ENCODE assay signal across 8 mouse cellular contexts in genomic region chr10:71284131-71284510, GRCm38 (mm10). TPM values are rescaled to one million over a fixed set of nuclear protein-coding genes. Genes with fewer than 3 reads are reported as not detected.
DNase-seq lines count a peak whose midpoint lies in the region; ATAC-seq and TF ChIP-seq lines count a peak whose summit lies in the region.

No protein-coding gene starts in this region.

- ATAC-seq in heart, embryonic 14.5 days (ENCODE audit: insufficient number of reproducible peaks, insufficient read depth, low FRiP score, low read depth) = no peak
- 0 out of 2 replicates have a peak, but pooled peaks have one; percentile 6 for ATAC-seq in granulocyte monocyte progenitor cell, adult 5-6 weeks (replicated peaks; ENCODE audit: poor library complexity, severe bottlenecking)

- H3K4me2 ChIP-seq in heart, embryonic 14.5 days (ENCODE audit: low read length) = peak overlapping the region; percentile 78

- H3K4me3 ChIP-seq in heart, embryonic 14.5 days (ENCODE audit: control insufficient read depth in 1 of 2, insufficient read depth in 1 of 2, low read depth in 1 of 2, low read length in 2 of 2) = peak overlapping the region; percentile 71 to 99
- peak overlapping the region; percentile 87 to 88 for H3K4me3 ChIP-seq in ES-E14 (ENCODE audit: insufficient read depth in 1 of 2, low read depth in 1 of 2, low read length in 2 of 2, poor library complexity in 1 of 2, severe bottlenecking in 1 of 2)
- H3K4me3 ChIP-seq in macrophage (ENCODE audit: inconsistent target) = peak overlapping the region; percentile 69

- H3K9ac ChIP-seq in heart, embryonic 14.5 days (ENCODE audit: low read length) = peak overlapping the region; percentile 93
- peak overlapping the region; percentile 84 for H3K9ac ChIP-seq in ES-E14 (ENCODE audit: insufficient read depth, low read depth, low read length, poor library complexity, severe bottlenecking)

- peaks cover 57% of the 10 kb centered on the region for H3K79me2 ChIP-seq in macrophage (ENCODE audit: inconsistent target)

- H3K27me3 ChIP-seq in heart, embryonic 14.5 days (ENCODE audit: control insufficient read depth, insufficient read depth, low read length) = peaks cover 6% of the 10 kb centered on the region; the same call in 1 of the 2 replicates

- in situ Hi-C loops in ES-E14 (cut with MboI; ENCODE audit: low sequenced_read_pairs in 2 of 2, unreplicated experiment in 2 of 2) = no loop called here

- H3K9me3 ChIP-seq in heart, embryonic 14.5 days (ENCODE audit: control insufficient read depth, low read length) = no peaks in the 10 kb centered on the region
- H3K9me3 ChIP-seq in ES-E14 (ENCODE audit: control insufficient read depth, insufficient read depth, low read depth, low read length) = no peaks in the 10 kb centered on the region

- H3K36me3 ChIP-seq in heart, embryonic 14.5 days (ENCODE audit: control insufficient read depth, insufficient read depth, low read length) = no peaks in the 10 kb centered on the region; the same call in 1 of the 2 replicates
- H3K36me3 ChIP-seq in ES-E14 (ENCODE audit: control insufficient read depth, insufficient read depth, low read length, poor library complexity, severe bottlenecking) (no peaks in the 10 kb centered on the region), macrophage (ENCODE audit: inconsistent target) (no peaks in the 10 kb centered on the region)

- H3K4me1 ChIP-seq in heart, embryonic 14.5 days (ENCODE audit: control insufficient read depth in 2 of 2, insufficient read depth in 2 of 2, low read length in 2 of 2) = peaks cover 6 to 19% of the 10 kb centered on the region in 2 experiments
- peaks cover 2 to 6% of the 10 kb centered on the region in 2 experiments; a peak in 2 of 4 replicates for H3K4me1 ChIP-seq in ES-E14 (ENCODE audit: control insufficient read depth in 2 of 2, insufficient read depth in 2 of 2, low read length in 2 of 2, poor library complexity in 1 of 2)

- peak overlapping the region; percentile 48 to 77; a peak in 2 of 4 replicates for H3K27ac ChIP-seq in heart, embryonic 14.5 days (replicated peaks in 1 of 2; ENCODE audit: control insufficient read depth in 1 of 2, insufficient read depth in 1 of 2, low read depth in 2 of 2, low read length in 2 of 2)
- no peak overlapping the region for H3K27ac ChIP-seq in ES-E14 (ENCODE audit: insufficient read depth, low read depth, low read length, poor library complexity, severe bottlenecking)
- no peak overlapping the region for H3K27ac ChIP-seq in macrophage

- WGBS in heart, embryonic 14.5 days = 17% methylated on average over 8 of the region's 8 CpGs
- WGBS in macrophage (ENCODE audit: missing documents) = 46% methylated on average over 8 of the region's 8 CpGs

- DNase-seq in heart, adult 11 months = no peak
- DNase-seq in ES-E14 (ENCODE audit: low read depth, low spot score) = no peak
- DNase-seq in natural killer cell, adult 2 months (ENCODE audit: low spot score in 2 of 2) = no peak
- DNase-seq in frontal cortex, postnatal 36 days (ENCODE audit: low spot score in 2 of 2) = no peak
- DNase-seq in kidney, postnatal 14 days = no peak

TF ChIP-seq in ES-E14, 5 proteins besides CTCF, POLR2A, EP300 and RAD21:
- TF ChIP-seq ZC3H11A (IDR thresholded peaks at IDR 0.05; ENCODE audit: borderline replicate concordance, low read depth, low read length) (no peak), CHD2 (IDR thresholded peaks at IDR 0.05; ENCODE audit: low read depth, low read length) (no peak), MAFK (IDR thresholded peaks at IDR 0.05; ENCODE audit: insufficient read depth, low read depth, low read length) (no peak), ZNF384 (IDR thresholded peaks at IDR 0.05; ENCODE audit: low read depth, low read length) (no peak), HCFC1 (IDR thresholded peaks at IDR 0.05; ENCODE audit: borderline replicate concordance, insufficient read depth, low read length) (no peak)

RNA-seq across cellular contexts. Expression of gene Ube2d1, which starts 0.9 kb away (rescaled TPM):
- polyA plus RNA-seq in heart, embryonic 14.5 days (2014; fragmentation: Nextera tagmentation; extraction: Ambion mirVana) = 74.3 and 74.4 TPM in 2 replicates
- total RNA-seq in ES-E14 (2012; rRNA removed) = 5.7 and 8.3 TPM in 2 replicates
- 40.5 and 61.7 TPM in 2 replicates for total RNA-seq in granulocyte monocyte progenitor cell, adult 5-6 weeks (2014; fragmentation: Nextera tagmentation)
- 11.2 and 15.2 TPM in 2 replicates for total RNA-seq in granulocyte monocyte progenitor cell, adult 5-6 weeks (2017)
- total RNA-seq in macrophage (2018; cell fraction: chromatin; rRNA removed) = 10 to 100 TPM in 23 of 26 experiments, 1 to 10 TPM in 3; 2.6 to 87.9 (median 22.5) TPM
- 10 to 100 TPM; 18.3 to 38.4 (median 24.8) TPM for total RNA-seq in macrophage (2018; cell fraction: cytosol; rRNA removed)
- total RNA-seq in macrophage (2018; cell fraction: nucleus; rRNA removed) = 10 to 100 TPM; 11.4 to 88.7 (median 31.4) TPM
- polyA plus RNA-seq in macrophage (2018) = 32.3 to 62.9 TPM (median 34.0 TPM) in 3 replicates

RNA-seq across cellular contexts. Expression of gene Tfam, which starts 46.0 kb away (rescaled TPM):
- 39.7 and 49.9 TPM in 2 replicates for polyA plus RNA-seq in heart, embryonic 14.5 days (2014; fragmentation: Nextera tagmentation; extraction: Ambion mirVana)
- 63.7 and 67.3 TPM in 2 replicates for total RNA-seq in ES-E14 (2012; rRNA removed)
- total RNA-seq in granulocyte monocyte progenitor cell, adult 5-6 weeks (2014; fragmentation: Nextera tagmentation) = 52.6 and 71.6 TPM in 2 replicates
- total RNA-seq in granulocyte monocyte progenitor cell, adult 5-6 weeks (2017) = 73.2 and 91.8 TPM in 2 replicates
- 10 to 100 TPM in 2 of 26 experiments, 1 to 10 TPM in 24; 1.4 to 11.6 (median 7.1) TPM for total RNA-seq in macrophage (2018; cell fraction: chromatin; rRNA removed)
- 10 to 100 TPM in 22 of 26 experiments, 1 to 10 TPM in 4; 6.5 to 24.2 (median 14.6) TPM for total RNA-seq in macrophage (2018; cell fraction: cytosol; rRNA removed)
- total RNA-seq in macrophage (2018; cell fraction: nucleus; rRNA removed) = 10 to 100 TPM in 6 of 26 experiments, 1 to 10 TPM in 20; 1.8 to 17.5 (median 7.5) TPM
- polyA plus RNA-seq in macrophage (2018) = 22.4 to 46.9 TPM (median 28.1 TPM) in 3 replicates

Comparison
In these comparisons a context has a peak if more than half of its experiments do, and no peak if none do; other contexts are left out.
1. H3K27ac ChIP-seq: peak in heart, embryonic 14.5 days (2 of 2); none in ES-E14 (single experiment) and macrophage (single experiment).
2. Peak in every context shown above with its lines, with median percentiles within 50 percentile points of each other: H3K4me3 ChIP-seq.